8 mouse cellular contexts compared by ENCODE assay signal in the genomic region with DNA sequence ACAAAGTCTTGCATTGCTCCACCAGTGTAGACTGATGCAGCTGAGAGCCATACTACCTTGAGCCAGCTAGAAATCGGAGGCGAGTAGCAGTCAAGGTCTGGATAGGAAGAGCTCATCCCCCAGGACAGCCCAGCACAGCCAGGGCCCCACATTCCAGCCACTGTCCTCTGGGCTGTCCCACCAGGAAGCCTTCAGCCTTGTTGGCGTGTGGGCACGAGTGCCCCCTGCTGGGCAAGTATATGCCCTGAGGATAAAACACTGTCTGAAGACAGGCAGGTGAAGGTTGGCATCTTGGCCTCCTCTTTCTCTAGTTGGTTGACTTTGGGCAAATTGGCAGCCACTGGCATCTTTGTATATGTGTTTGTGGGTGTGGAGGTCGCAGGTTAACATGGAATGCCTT. TPM values are rescaled to one million over a fixed set of nuclear protein-coding genes. Genes with fewer than 3 reads are reported as not detected.
DNase-seq lines count a peak whose midpoint lies in the region; ATAC-seq lines count a peak whose summit lies in the region.

No protein-coding gene starts in this region.

- peaks cover 25% of the 10 kb centered on the region for H3K4me1 ChIP-seq in heart, embryonic 12.5 days (replicated peaks)
- no peaks in the 10 kb centered on the region for H3K4me1 ChIP-seq in liver, embryonic 13.5 days (replicated peaks)

- H3K4me2 ChIP-seq in heart, embryonic 12.5 days, result no peak overlapping the region
- H3K4me2 ChIP-seq in liver, embryonic 13.5 days, result no peak overlapping the region

- ATAC-seq in heart, embryonic 12.5 days (ENCODE audit: insufficient number of reproducible peaks, low FRiP score), result peak; percentile 62
- no peak for ATAC-seq in liver, embryonic 13.5 days (ENCODE audit: low read depth)

- no peak overlapping the region for H3K9ac ChIP-seq in heart, embryonic 12.5 days
- no peak overlapping the region for H3K9ac ChIP-seq in liver, embryonic 13.5 days

- peak; percentile 56 for DNase-seq in CD4-positive helper T cell, adult 2 months (ENCODE audit: low read depth, low spot score)
- peak; percentile 72 to 82 for DNase-seq in adrenal gland, adult 18-20 months (ENCODE audit: low spot score in 2 of 2)
- DNase-seq in embryo, embryonic 11.5 days (ENCODE audit: low read depth, low spot score), result peak; percentile 55
- DNase-seq in kidney, postnatal 10 days, result peak; percentile 89
- DNase-seq in liver, embryonic 13.5 days, result peak; percentile 28
- peak; percentile 71 for DNase-seq in retina, postnatal 1 day
- peak; percentile 46 to 55 for DNase-seq in urinary bladder, adult 18-20 months (ENCODE audit: low spot score in 2 of 2)

- H3K27me3 ChIP-seq in heart, embryonic 12.5 days (replicated peaks), result no peaks in the 10 kb centered on the region
- peaks cover 10% of the 10 kb centered on the region; the same call in 1 of the 2 replicates for H3K27me3 ChIP-seq in liver, embryonic 13.5 days

- 7% methylated on average over 5 of the region's 5 CpGs for WGBS in heart, embryonic 12.5 days
- WGBS in liver, embryonic 13.5 days (ENCODE audit: insufficient replicate concordance), result 7% methylated on average over 5 of the region's 5 CpGs

- H3K9me3 ChIP-seq in heart, embryonic 12.5 days (replicated peaks), result no peaks in the 10 kb centered on the region
- no peaks in the 10 kb centered on the region for H3K9me3 ChIP-seq in liver, embryonic 13.5 days (replicated peaks)

- no peaks in the 10 kb centered on the region for H3K36me3 ChIP-seq in heart, embryonic 12.5 days
- H3K36me3 ChIP-seq in liver, embryonic 13.5 days, result no peaks in the 10 kb centered on the region

- no peak overlapping the region for H3K27ac ChIP-seq in heart, embryonic 12.5 days (ENCODE audit: poor library complexity, severe bottlenecking)
- no peak overlapping the region for H3K27ac ChIP-seq in liver, embryonic 13.5 days

- H3K4me3 ChIP-seq in heart, embryonic 12.5 days, result no peak overlapping the region
- H3K4me3 ChIP-seq in liver, embryonic 13.5 days (replicated peaks), result no peak overlapping the region

RNA-seq across cellular contexts. Expression of gene Wnt11, which starts 56.0 kb away (rescaled TPM):
- 1 to 10 TPM in 1 of 2 experiments, under 1 TPM in 1; 0.86 to 3.8 TPM for total RNA-seq in adrenal gland, adult 18-20 months (2021)
- 26.3 and 31.0 TPM in 2 replicates for polyA plus RNA-seq in heart, embryonic 12.5 days (2016; fragmentation: Nextera tagmentation; extraction: Ambion mirVana)
- 0.84 and 1.1 TPM in 2 replicates for polyA plus RNA-seq in liver, embryonic 13.5 days (2015; fragmentation: Nextera tagmentation; extraction: Ambion mirVana)

Comparison
In these comparisons a context has a peak if more than half of its experiments do, and no peak if none do; other contexts are left out.
1. DNase-seq: peak in every context shown above with its lines; median percentile 89 in kidney, postnatal 10 days; 77 in adrenal gland, adult 18-20 months; 71 in retina, postnatal 1 day; 56 in CD4-positive helper T cell, adult 2 months; 55 in embryo, embryonic 11.5 days; 50 in urinary bladder, adult 18-20 months; 28 in liver, embryonic 13.5 days.
2. RNA of gene Wnt11, which starts 56.0 kb away (polyA plus RNA-seq): 26.3 to 31.0 TPM in heart, embryonic 12.5 days; 0.84 to 1.1 TPM in liver, embryonic 13.5 days; every median in the first group is over 10 times any median in the second.